Mouse (Mus musculus) erythroblast, embryonic 14.5 days (primary cell): ENCODE results near the gene AU015836.

Experiments
- GATA1 ChIP-seq: IDR thresholded peaks from 2 replicates; pipeline ENCODE4 v1.6.1; 2012; ENCODE audit warnings: low read length, inconsistent platforms, mixed read lengths
- TAL1 ChIP-seq: IDR thresholded peaks from 3 replicates; pipeline ENCODE4 v1.6.1; 2012; ENCODE audit warnings: low read length, inconsistent platforms, mixed read lengths

DNA sequence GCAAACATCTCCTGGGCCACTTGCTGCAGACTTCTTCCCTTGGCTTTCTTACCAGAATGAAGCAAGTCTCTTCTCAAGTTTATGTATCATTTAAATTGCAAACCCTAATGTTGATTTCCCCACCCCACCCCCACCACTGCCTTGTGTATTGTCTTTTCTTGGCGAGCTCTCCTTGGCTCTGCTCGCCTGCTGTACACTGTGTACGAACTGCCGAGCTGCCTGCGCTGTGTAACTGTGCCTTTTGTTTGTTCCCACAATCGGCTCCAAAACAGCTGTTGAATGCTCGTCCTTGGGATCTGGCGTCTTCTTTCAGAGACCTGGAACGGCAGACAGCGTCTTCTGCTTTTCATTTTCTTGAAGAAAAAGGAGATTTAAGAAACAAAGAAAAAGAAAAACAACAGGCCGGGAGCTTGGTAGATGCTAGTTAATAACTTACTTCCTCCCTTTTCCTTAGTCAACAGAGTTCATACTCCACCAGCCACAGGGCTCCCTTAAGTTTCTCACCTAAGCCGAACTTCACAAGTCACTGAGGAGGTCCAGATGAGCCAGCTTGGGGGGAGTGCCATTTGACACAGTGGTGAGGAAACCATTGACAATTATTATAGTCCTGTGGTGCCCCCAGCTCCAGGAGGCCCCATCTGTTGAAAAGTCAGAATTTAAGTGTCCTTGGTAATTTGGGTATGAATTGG, 44.2 kb downstream of the AU015836 start:
- TF ChIP-seq TAL1, result no peak
- no peak for TF ChIP-seq GATA1
